Mouse (Mus musculus) heart, adult 2 months (tissue): Measurements from ENCODE around the gene Pqlc2.

Experiments used
- CTCF ChIP-seq: fragments of 200-600 bp; IDR thresholded peaks from 2 replicates; pipeline ENCODE4 v1.8.1; 2022; ENCODE audit warnings: antibody characterized with exemption, mild to moderate bottlenecking, moderate library complexity
- EP300 ChIP-seq: fragments of 200-500 bp; IDR thresholded peaks from 2 replicates; pipeline ENCODE4 v1.6.1; 2011; ENCODE audit warnings: low read depth, low read length, control low read depth; ENCODE audit not compliant: insufficient read depth
- POLR2A ChIP-seq: fragments of 200-500 bp; IDR thresholded peaks from 2 replicates; pipeline ENCODE4 v1.6.1; 2011; ENCODE audit warnings: mild to moderate bottlenecking, low read depth, low read length, control low read depth; ENCODE audit not compliant: insufficient read depth

GRCm38 (mm10) chr4:139338145-139338544, 27.6 kb upstream of the Pqlc2 start:
- TF ChIP-seq CTCF (no peak), POLR2A (no peak), EP300 (no peak)
